Mouse (Mus musculus): Measurements from ENCODE around the gene Gm20683. TPM values are rescaled to one million over a fixed set of nuclear protein-coding genes. Genes with fewer than 3 reads are reported as not detected.

Gene Gm20683
- polyA plus RNA-seq, 1 experiment from 2014 or later, result 1.6 TPM

- Histone ChIP-seq H3K36me3 (ENCODE audit: control insufficient read depth, insufficient read depth, low read length) (peaks cover 55% of the 10 kb centered on the region), H3K27me3 (replicated peaks; ENCODE audit: control insufficient read depth, insufficient read depth, low read length) (no peaks in the 10 kb centered on the region), H3K27ac (ENCODE audit: low read depth) (no peak overlapping the region), H3K4me1 (replicated peaks; ENCODE audit: control insufficient read depth, insufficient read depth, low read length) (peaks cover 31% of the 10 kb centered on the region), H3K9me3 (ENCODE audit: control insufficient read depth, low read length) (no peaks in the 10 kb centered on the region), H3K4me3 (ENCODE audit: low read depth, low read length) (no peak overlapping the region), H3K4me2 (ENCODE audit: low read length) (no peak overlapping the region), H3K9ac (ENCODE audit: low read length) (no peak overlapping the region)
- 85% methylated on average over 4 of the region's 4 CpGs for WGBS
- DNase-seq (ENCODE audit: low spot score) (no peak), ATAC-seq (replicated peaks; ENCODE audit: low FRiP score, low TSS enrichment, low read depth) (no peak)
These were observed 2.7 kb downstream of the Gm20683 start for GRCm38 (mm10) chr17:25838904-25839303.

GRCm38 (mm10) chr17:25837533-25837932 lies 4.0 kb downstream of the Gm20683 start:
- peak overlapping the region; percentile 72; the same call in 1 of the 2 replicates for H3K4me2 ChIP-seq (ENCODE audit: low read length)

GRCm38 (mm10) chr17:25837076-25837410 lies 4.5 kb downstream of the Gm20683 start, which contains the start of gene Rhbdl1:
Gene Rhbdl1, minus strand, starts transcription at chr17:25837295.
- H3K27ac ChIP-seq (ENCODE audit: low read depth), result peak within 1 kb of the TSS; percentile 19
- H3K9me3 ChIP-seq (ENCODE audit: control insufficient read depth, low read length), result no peaks in the 10 kb centered on the region
- H3K4me2 ChIP-seq (ENCODE audit: low read length), result peak within 1 kb of the TSS; percentile 72
- under 1% methylated on average over 29 of the region's 29 CpGs for WGBS
- no peaks in the 10 kb centered on the region for H3K27me3 ChIP-seq (replicated peaks; ENCODE audit: control insufficient read depth, insufficient read depth, low read length)
- ATAC-seq (replicated peaks; ENCODE audit: low FRiP score, low TSS enrichment, low read depth) (peak; percentile 20; the same call in 1 of the 2 replicates), DNase-seq (ENCODE audit: low spot score) (peak; percentile 80)
- peak within 1 kb of the TSS; percentile 37; the same call in 1 of the 2 replicates for H3K9ac ChIP-seq (ENCODE audit: low read length)
- peaks cover 24% of the 10 kb centered on the region for H3K4me1 ChIP-seq (replicated peaks; ENCODE audit: control insufficient read depth, insufficient read depth, low read length)
- H3K36me3 ChIP-seq (ENCODE audit: control insufficient read depth, insufficient read depth, low read length), result peaks cover 49% of the 10 kb centered on the region
- H3K4me3 ChIP-seq (ENCODE audit: low read depth, low read length), result peak within 1 kb of the TSS; percentile 31

More at GRCm38 (mm10) chr17:25837533-25837932, 4.0 kb downstream of the Gm20683 start:
- Histone ChIP-seq H3K4me1 (replicated peaks; ENCODE audit: control insufficient read depth, insufficient read depth, low read length) (peaks cover 24% of the 10 kb centered on the region), H3K36me3 (ENCODE audit: control insufficient read depth, insufficient read depth, low read length) (peaks cover 54% of the 10 kb centered on the region), H3K9ac (ENCODE audit: low read length) (no peak overlapping the region), H3K27me3 (replicated peaks; ENCODE audit: control insufficient read depth, insufficient read depth, low read length) (no peaks in the 10 kb centered on the region), H3K27ac (ENCODE audit: low read depth) (no peak overlapping the region), H3K9me3 (ENCODE audit: control insufficient read depth, low read length) (no peaks in the 10 kb centered on the region), H3K4me3 (ENCODE audit: low read depth, low read length) (no peak overlapping the region)
- ATAC-seq (replicated peaks; ENCODE audit: low FRiP score, low TSS enrichment, low read depth), result no peak
- no peak for DNase-seq (ENCODE audit: low spot score)
- 46% methylated on average over 3 of the region's 3 CpGs for WGBS

GRCm38 (mm10) chr17:25836397-25837075 lies 5.0 kb downstream of the Gm20683 start:
- peaks cover 48% of the 10 kb centered on the region for H3K36me3 ChIP-seq (ENCODE audit: control insufficient read depth, insufficient read depth, low read length)
- no peaks in the 10 kb centered on the region for H3K9me3 ChIP-seq (ENCODE audit: control insufficient read depth, low read length)
- peak overlapping the region; percentile 72 for H3K4me2 ChIP-seq (ENCODE audit: low read length)
- DNase-seq (ENCODE audit: low spot score) (peak; percentile 65), ATAC-seq (replicated peaks; ENCODE audit: low FRiP score, low TSS enrichment, low read depth) (no peak)
- H3K4me1 ChIP-seq (replicated peaks; ENCODE audit: control insufficient read depth, insufficient read depth, low read length), result peaks cover 29% of the 10 kb centered on the region
- peak overlapping the region; percentile 31 for H3K4me3 ChIP-seq (ENCODE audit: low read depth, low read length)
- 22% methylated on average over 23 of the region's 23 CpGs for WGBS
- H3K27ac ChIP-seq (ENCODE audit: low read depth), result peak overlapping the region; percentile 19
- no peaks in the 10 kb centered on the region for H3K27me3 ChIP-seq (replicated peaks; ENCODE audit: control insufficient read depth, insufficient read depth, low read length)
- H3K9ac ChIP-seq (ENCODE audit: low read length), result peak overlapping the region; percentile 37; the same call in 1 of the 2 replicates

GRCm38 (mm10) chr17:25835816-25836215 lies 5.7 kb downstream of the Gm20683 start:
- no peak overlapping the region for H3K27ac ChIP-seq (ENCODE audit: low read depth)
- no peaks in the 10 kb centered on the region for H3K9me3 ChIP-seq (ENCODE audit: control insufficient read depth, low read length)
- DNase-seq (ENCODE audit: low spot score) (no peak), ATAC-seq (replicated peaks; ENCODE audit: low FRiP score, low TSS enrichment, low read depth) (no peak)
- H3K4me3 ChIP-seq (ENCODE audit: low read depth, low read length), result no peak overlapping the region
- H3K4me2 ChIP-seq (ENCODE audit: low read length), result no peak overlapping the region
- H3K4me1 ChIP-seq (replicated peaks; ENCODE audit: control insufficient read depth, insufficient read depth, low read length), result peaks cover 37% of the 10 kb centered on the region
- 94% methylated on average over 16 of the region's 16 CpGs for WGBS
- H3K27me3 ChIP-seq (replicated peaks; ENCODE audit: control insufficient read depth, insufficient read depth, low read length), result no peaks in the 10 kb centered on the region
- no peak overlapping the region for H3K9ac ChIP-seq (ENCODE audit: low read length)
- peaks cover 48% of the 10 kb centered on the region for H3K36me3 ChIP-seq (ENCODE audit: control insufficient read depth, insufficient read depth, low read length)

- 96% methylated on average over 7 of the region's 7 CpGs for WGBS
- ATAC-seq (replicated peaks; ENCODE audit: low FRiP score, low TSS enrichment, low read depth), result no peak
- Histone ChIP-seq H3K9me3 (ENCODE audit: control insufficient read depth, low read length) (no peaks in the 10 kb centered on the region), H3K4me3 (ENCODE audit: low read depth, low read length) (no peak overlapping the region), H3K27ac (ENCODE audit: low read depth) (no peak overlapping the region), H3K36me3 (ENCODE audit: control insufficient read depth, insufficient read depth, low read length) (peaks cover 48% of the 10 kb centered on the region), H3K9ac (ENCODE audit: low read length) (no peak overlapping the region), H3K4me1 (replicated peaks; ENCODE audit: control insufficient read depth, insufficient read depth, low read length) (peaks cover 40% of the 10 kb centered on the region), H3K4me2 (ENCODE audit: low read length) (no peak overlapping the region), H3K27me3 (replicated peaks; ENCODE audit: control insufficient read depth, insufficient read depth, low read length) (no peaks in the 10 kb centered on the region)
- no peak for DNase-seq (ENCODE audit: low spot score)
These were observed 6.3 kb downstream of the Gm20683 start for GRCm38 (mm10) chr17:25835301-25835700.

- Histone ChIP-seq H3K36me3 (ENCODE audit: control insufficient read depth, insufficient read depth, low read length) (peaks cover 47% of the 10 kb centered on the region), H3K9ac (ENCODE audit: low read length) (peak overlapping the region; percentile 69; the same call in 1 of the 2 replicates), H3K27ac (ENCODE audit: low read depth) (no peak overlapping the region), H3K27me3 (replicated peaks; ENCODE audit: control insufficient read depth, insufficient read depth, low read length) (no peaks in the 10 kb centered on the region), H3K4me1 (replicated peaks; ENCODE audit: control insufficient read depth, insufficient read depth, low read length) (peaks cover 46% of the 10 kb centered on the region), H3K4me3 (ENCODE audit: low read depth, low read length) (peak overlapping the region; percentile 61; the same call in 1 of the 2 replicates), H3K4me2 (ENCODE audit: low read length) (peak overlapping the region; percentile 73), H3K9me3 (ENCODE audit: control insufficient read depth, low read length) (no peaks in the 10 kb centered on the region)
- WGBS, result 83% methylated on average over 12 of the region's 12 CpGs
- DNase-seq (ENCODE audit: low spot score), result no peak
- no peak for ATAC-seq (replicated peaks; ENCODE audit: low FRiP score, low TSS enrichment, low read depth)
These were observed 6.9 kb downstream of the Gm20683 start for GRCm38 (mm10) chr17:25834595-25835222.

GRCm38 (mm10) chr17:25833961-25834594 lies 7.5 kb downstream of the Gm20683 start:
- Histone ChIP-seq H3K27ac (ENCODE audit: low read depth) (peak overlapping the region; percentile 94), H3K27me3 (replicated peaks; ENCODE audit: control insufficient read depth, insufficient read depth, low read length) (no peaks in the 10 kb centered on the region), H3K36me3 (ENCODE audit: control insufficient read depth, insufficient read depth, low read length) (peaks cover 41% of the 10 kb centered on the region), H3K4me1 (replicated peaks; ENCODE audit: control insufficient read depth, insufficient read depth, low read length) (peaks cover 49% of the 10 kb centered on the region), H3K4me3 (ENCODE audit: low read depth, low read length) (peak overlapping the region; percentile 61), H3K9me3 (ENCODE audit: control insufficient read depth, low read length) (no peaks in the 10 kb centered on the region), H3K4me2 (ENCODE audit: low read length) (peak overlapping the region; percentile 73), H3K9ac (ENCODE audit: low read length) (peak overlapping the region; percentile 69)
- ATAC-seq (replicated peaks; ENCODE audit: low FRiP score, low TSS enrichment, low read depth), result no peak
- no peak for DNase-seq (ENCODE audit: low spot score)
- 21% methylated on average over 6 of the region's 6 CpGs for WGBS

Data from intestine, embryonic 14.5 days (tissue).